ENCODE assay signal across 14 mouse cellular contexts in genomic region chr12:79534778-79535177, GRCm38 (mm10).
DNase-seq lines count a peak whose midpoint lies in the region; ATAC-seq lines count a peak whose summit lies in the region.
"Had no signal": no experiment of that assay in that cellular context is flagged by ENCODE, and none has a peak within 500 bp of the region (broad histone marks: within the 10 kb centered on the region; RNA-seq: fewer than 3 reads in every experiment).

No protein-coding gene starts in this region.

- peaks cover 41% of the 10 kb centered on the region for H3K4me1 ChIP-seq in heart, embryonic 15.5 days (replicated peaks)
- peaks cover 10% of the 10 kb centered on the region for H3K4me1 ChIP-seq in forebrain, embryonic 11.5 days (replicated peaks; ENCODE audit: control insufficient read depth, insufficient read depth, low read length)
- H3K4me1 ChIP-seq in lung, embryonic 15.5 days, result peaks cover 48% of the 10 kb centered on the region
- peaks cover 10% of the 10 kb centered on the region; the same call in 1 of the 2 replicates for H3K4me1 ChIP-seq in midbrain, embryonic 15.5 days

- peak overlapping the region; percentile 59 for H3K27ac ChIP-seq in heart, embryonic 15.5 days
- peak overlapping the region; percentile 9; the same call in 1 of the 2 replicates for H3K27ac ChIP-seq in forebrain, embryonic 11.5 days (ENCODE audit: low read depth, low read length)
- peak overlapping the region; percentile 75 for H3K27ac ChIP-seq in lung, embryonic 15.5 days
- no peak overlapping the region for H3K27ac ChIP-seq in midbrain, embryonic 15.5 days
- H3K27ac ChIP-seq: limb, embryonic 15.5 days; midbrain, embryonic 12.5 days; neural tube, embryonic 15.5 days had no signal

- no peaks in the 10 kb centered on the region; the same call in 1 of the 2 replicates for H3K9me3 ChIP-seq in heart, embryonic 15.5 days (replicated peaks)
- no peaks in the 10 kb centered on the region for H3K9me3 ChIP-seq in forebrain, embryonic 11.5 days (ENCODE audit: control insufficient read depth, low read length)
- H3K9me3 ChIP-seq in lung, embryonic 15.5 days, result no peaks in the 10 kb centered on the region
- H3K9me3 ChIP-seq in midbrain, embryonic 15.5 days, result no peaks in the 10 kb centered on the region
- H3K9me3 ChIP-seq: limb, embryonic 15.5 days; midbrain, embryonic 12.5 days; neural tube, embryonic 15.5 days had no signal

- no peaks in the 10 kb centered on the region for H3K36me3 ChIP-seq in heart, embryonic 15.5 days
- H3K36me3 ChIP-seq in forebrain, embryonic 11.5 days (ENCODE audit: control insufficient read depth, insufficient read depth, low read length), result no peaks in the 10 kb centered on the region
- H3K36me3 ChIP-seq in lung, embryonic 15.5 days, result no peaks in the 10 kb centered on the region
- no peaks in the 10 kb centered on the region for H3K36me3 ChIP-seq in midbrain, embryonic 15.5 days (replicated peaks)
- H3K36me3 ChIP-seq: limb, embryonic 15.5 days; midbrain, embryonic 12.5 days; neural tube, embryonic 15.5 days had no signal

- no peak overlapping the region for H3K4me2 ChIP-seq in heart, embryonic 15.5 days
- H3K4me2 ChIP-seq in forebrain, embryonic 11.5 days (ENCODE audit: low read depth, low read length, severe bottlenecking), result peak overlapping the region; percentile 6; the same call in 1 of the 2 replicates
- no peak overlapping the region for H3K4me2 ChIP-seq in lung, embryonic 15.5 days
- H3K4me2 ChIP-seq in midbrain, embryonic 15.5 days, result no peak overlapping the region
- H3K4me2 ChIP-seq: limb, embryonic 15.5 days; midbrain, embryonic 12.5 days; neural tube, embryonic 15.5 days had no signal

- no peak for DNase-seq in heart, postnatal 4 days
- DNase-seq in embryo, embryonic 9.5 days (ENCODE audit: extremely low spot score), result peak; percentile 30
- DNase-seq in forebrain, embryonic 11.5 days (ENCODE audit: low spot score), result no peak
- no peak for DNase-seq in cerebellum, adult 8-10 months
- no peak for DNase-seq in urinary bladder, postnatal 4 days (ENCODE audit: low spot score in 2 of 2)
- DNase-seq: cerebellum, postnatal 36 days; right cerebral cortex, postnatal 4 days had no signal

- ATAC-seq in heart, embryonic 15.5 days (replicated peaks; ENCODE audit: insufficient number of reproducible peaks, insufficient read depth, low FRiP score, low read depth), result no peak
- 0 out of 2 replicates have a peak, but pooled peaks have one; percentile 8 for ATAC-seq in forebrain, embryonic 11.5 days (replicated peaks; ENCODE audit: low FRiP score)
- ATAC-seq in lung, embryonic 15.5 days (ENCODE audit: borderline replicate concordance, extremely low read depth, low FRiP score, low TSS enrichment), result 0 out of 2 replicates have a peak, but pooled peaks have one; percentile 59
- no peak for ATAC-seq in midbrain, embryonic 15.5 days (replicated peaks)
- ATAC-seq: hindbrain, embryonic 16.5 days had no signal

- 31% methylated on average over 1 of the region's 1 CpGs for WGBS in heart, embryonic 15.5 days
- 44% methylated on average over 1 of the region's 1 CpGs for WGBS in forebrain, embryonic 11.5 days
- 53% methylated on average over 1 of the region's 1 CpGs for WGBS in lung, embryonic 15.5 days
- 78% methylated on average over 1 of the region's 1 CpGs for WGBS in midbrain, embryonic 15.5 days

- no peak overlapping the region for H3K9ac ChIP-seq in heart, embryonic 15.5 days
- H3K9ac ChIP-seq in forebrain, embryonic 11.5 days (ENCODE audit: low read length), result no peak overlapping the region
- no peak overlapping the region for H3K9ac ChIP-seq in lung, embryonic 15.5 days
- no peak overlapping the region for H3K9ac ChIP-seq in midbrain, embryonic 15.5 days
- H3K9ac ChIP-seq: limb, embryonic 15.5 days; midbrain, embryonic 12.5 days; neural tube, embryonic 15.5 days had no signal

- H3K4me3 ChIP-seq in heart, embryonic 15.5 days, result no peak overlapping the region
- H3K4me3 ChIP-seq in forebrain, embryonic 11.5 days (ENCODE audit: low read depth, low read length), result no peak overlapping the region
- no peak overlapping the region for H3K4me3 ChIP-seq in lung, embryonic 15.5 days
- no peak overlapping the region for H3K4me3 ChIP-seq in midbrain, embryonic 15.5 days
- H3K4me3 ChIP-seq: limb, embryonic 15.5 days; midbrain, embryonic 12.5 days; neural tube, embryonic 15.5 days had no signal

- no peaks in the 10 kb centered on the region for H3K27me3 ChIP-seq in heart, embryonic 15.5 days
- peaks cover 25% of the 10 kb centered on the region for H3K27me3 ChIP-seq in forebrain, embryonic 11.5 days (ENCODE audit: control insufficient read depth, insufficient read depth, low read length)
- H3K27me3 ChIP-seq in lung, embryonic 15.5 days, result no peaks in the 10 kb centered on the region
- no peaks in the 10 kb centered on the region for H3K27me3 ChIP-seq in midbrain, embryonic 15.5 days (replicated peaks)
- H3K27me3 ChIP-seq: limb, embryonic 15.5 days; midbrain, embryonic 12.5 days; neural tube, embryonic 15.5 days had no signal

Comparison
In these comparisons a context has a peak if more than half of its experiments do, and no peak if none do; other contexts are left out.
1. ATAC-seq: peak in forebrain, embryonic 11.5 days (single experiment) and lung, embryonic 15.5 days (single experiment); none in heart, embryonic 15.5 days (single experiment) and midbrain, embryonic 15.5 days (single experiment).